13 mouse cellular contexts compared by ENCODE assay signal in the genomic region with DNA sequence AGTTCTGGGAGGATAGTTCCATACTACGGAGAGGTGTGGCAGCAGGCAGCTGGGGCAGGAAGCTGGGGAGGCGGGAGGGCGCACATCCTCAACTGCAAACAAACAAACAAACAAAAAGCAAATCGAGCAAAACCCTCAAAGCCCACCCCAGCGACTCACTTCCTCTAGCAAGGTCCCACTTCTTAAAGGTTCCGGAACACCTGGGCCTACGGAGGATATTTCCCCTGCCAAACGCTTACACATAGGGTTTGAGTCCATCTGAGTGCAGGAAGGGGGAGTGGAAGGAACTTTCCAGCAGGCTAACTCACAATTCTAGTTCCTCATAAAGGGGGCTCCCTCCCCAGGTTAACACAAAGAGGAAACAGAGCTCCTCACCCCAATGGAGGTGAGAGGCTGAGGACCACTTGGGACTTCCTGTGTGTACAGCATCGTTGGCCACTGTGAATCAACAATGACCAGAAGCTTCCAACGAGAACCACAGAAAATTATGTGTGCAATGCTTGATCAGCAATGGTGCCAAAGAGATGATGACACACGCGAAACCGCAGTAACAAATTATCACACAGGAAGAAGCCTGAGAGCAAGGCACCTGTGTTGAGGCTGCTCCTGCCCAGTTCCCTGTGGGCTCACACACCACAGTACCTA.
DNase-seq lines count a peak whose midpoint lies in the region; ATAC-seq and TF ChIP-seq lines count a peak whose summit lies in the region.
"Had no signal": no experiment of that assay in that cellular context is flagged by ENCODE, and none has a peak within 500 bp of the region (broad histone marks: within the 10 kb centered on the region; RNA-seq: fewer than 3 reads in every experiment).

No protein-coding gene starts in this region.

- intact Hi-C loops in heart, postnatal 25 days (cut with DNase I) = loop anchor here (5.0 kb wide), 1 partner anchor 164 kb away; no protein-coding TSS in a partner anchor

- no peak overlapping the region for H3K4me3 ChIP-seq in small intestine, adult 2 months (ENCODE audit: low read depth, low read length)
- H3K4me3 ChIP-seq: limb, embryonic 15.5 days; midbrain, embryonic 12.5 days had no signal

- WGBS in small intestine, adult 2 months = 82% methylated on average over 13 of the region's 13 CpGs

- DNase-seq in 416B (ENCODE audit: low read depth) = peak; percentile 83
- peak; percentile 79 for DNase-seq in CD4-positive, CD25-positive, alpha-beta regulatory T cell, adult 2 months (ENCODE audit: low read depth, low spot score)
- DNase-seq in cerebellum, postnatal 14 days = no peak
- DNase-seq in urinary bladder, postnatal 10 days (ENCODE audit: low spot score) = no peak
- DNase-seq in heart, postnatal 25 days (ENCODE audit: low spot score) = no peak
- DNase-seq: adrenal gland, postnatal 10 days; cerebellum, adult 8-10 months; layer of hippocampus, postnatal 36 days had no signal

- H3K27ac ChIP-seq in small intestine, adult 2 months (ENCODE audit: insufficient read depth, low read depth, low read length) = peak overlapping the region; percentile 52
- H3K27ac ChIP-seq: kidney, postnatal 0 days; limb, embryonic 15.5 days; midbrain, embryonic 12.5 days had no signal

- peaks cover 41% of the 10 kb centered on the region for H3K4me1 ChIP-seq in small intestine, adult 2 months (ENCODE audit: control insufficient read depth, insufficient read depth, insufficient read length, low read length)
- H3K4me1 ChIP-seq: limb, embryonic 15.5 days; midbrain, embryonic 12.5 days had no signal

- no peak for TF ChIP-seq POLR2A in small intestine, adult 2 months (IDR thresholded peaks at IDR 0.05; ENCODE audit: low read depth, low read length)

- H3K27me3 ChIP-seq in small intestine, adult 2 months (ENCODE audit: control insufficient read depth, insufficient read depth, low read length) = no peaks in the 10 kb centered on the region
- H3K27me3 ChIP-seq: limb, embryonic 15.5 days had no signal

- H3K36me3 ChIP-seq in small intestine, adult 2 months (ENCODE audit: control insufficient read depth, insufficient read depth, low read length) = no peaks in the 10 kb centered on the region
- H3K36me3 ChIP-seq: limb, embryonic 15.5 days; midbrain, embryonic 12.5 days had no signal

- no peak for TF ChIP-seq CTCF in small intestine, adult 2 months (IDR thresholded peaks at IDR 0.05; ENCODE audit: extremely low read depth, insufficient read length, insufficient replicate concordance, low read depth, low read length)

- peak; percentile 87 for ATAC-seq in inflammation-experienced regulatory T-cells, adult 6 months

Comparison
In these comparisons a context has a peak if more than half of its experiments do, and no peak if none do; other contexts are left out.
1. DNase-seq: peak in 416B (single experiment) and CD4-positive, CD25-positive, alpha-beta regulatory T cell, adult 2 months (single experiment); none in cerebellum, postnatal 14 days (0 of 2), urinary bladder, postnatal 10 days (single experiment) and heart, postnatal 25 days (single experiment).